Mouse (Mus musculus): ENCODE measurements around the gene Pou2f1. TPM values are rescaled to one million over a fixed set of nuclear protein-coding genes. Genes with fewer than 3 reads are reported as not detected.

Pou2f1 gene
- total and polyA plus RNA-seq, 3 experiments, result 4.6 to 10.2 TPM; not detected in 1

DNA sequence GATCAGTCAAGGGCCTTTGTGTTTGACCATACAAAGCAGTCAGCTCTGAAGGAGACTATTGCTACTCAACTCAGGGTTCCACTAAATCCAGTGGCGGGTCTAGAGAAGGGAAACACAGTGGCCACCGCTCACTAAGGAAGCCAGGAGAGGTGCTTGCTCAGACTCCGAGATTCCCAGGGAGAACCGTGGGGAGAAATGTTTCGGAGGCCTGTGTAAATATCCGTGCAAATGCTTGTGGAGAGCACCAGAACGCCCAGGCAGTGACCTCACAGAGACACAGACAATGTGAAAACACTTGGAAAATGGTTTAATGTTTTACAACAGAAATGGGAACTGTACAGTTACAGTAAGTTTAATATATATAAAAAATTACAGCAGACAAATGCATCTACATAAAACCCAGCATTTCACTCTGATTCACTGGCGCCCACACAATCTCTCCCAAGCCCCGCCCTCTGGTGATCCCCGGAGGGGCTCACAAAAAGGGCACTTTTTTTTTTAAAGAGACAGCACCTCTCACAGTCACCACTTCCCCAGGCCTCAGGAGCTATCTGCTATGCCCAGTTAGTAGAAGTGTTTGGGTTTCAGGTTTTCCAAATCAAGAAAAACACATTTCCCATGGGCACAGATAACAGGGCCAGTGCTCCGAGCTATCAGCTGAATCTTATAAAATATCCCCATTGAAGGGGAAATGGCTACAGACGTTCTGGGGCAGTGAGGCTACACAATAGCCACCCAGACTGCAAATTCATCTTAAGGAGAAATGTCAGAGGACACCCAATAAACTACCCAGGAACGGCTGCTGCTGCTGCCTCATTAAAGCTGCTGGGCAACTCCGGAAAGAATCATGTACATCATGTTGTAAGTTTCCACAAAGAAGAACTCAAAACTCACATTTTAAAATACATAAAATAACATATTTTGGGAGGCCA lies 137.3 kb downstream of the Pou2f1 start:
- Histone ChIP-seq H3K36me3 (ENCODE audit: control insufficient read depth in 1 of 2, insufficient read depth in 2 of 2, low read length in 2 of 2) (peaks cover 0 to 54% of the 10 kb centered on the region in 2 experiments; a peak in 2 of 4 replicates), H3K79me2 (ENCODE audit: control insufficient read depth, insufficient read depth, low read length, poor library complexity) (peaks cover 4% of the 10 kb centered on the region)
- TF ChIP-seq NELFE (IDR thresholded peaks at IDR 0.05; ENCODE audit: low read depth, low read length), result no peak
- TF ChIP-seq USF2 (IDR thresholded peaks at IDR 0.05; ENCODE audit: borderline replicate concordance in 1 of 2, insufficient read depth in 1 of 2, low read depth in 1 of 2, low read length in 2 of 2), result no peak
- peak; percentile 40; the same call in 1 of the 2 replicates for TF ChIP-seq RCOR1 (IDR thresholded peaks at IDR 0.05; ENCODE audit: low read depth, low read length)
- TF ChIP-seq CHD1 (IDR thresholded peaks at IDR 0.05; ENCODE audit: low read depth, low read length), result no peak
- no peak for TF ChIP-seq MYC (IDR thresholded peaks at IDR 0.05; ENCODE audit: low read depth, low read length)
- TF ChIP-seq MAFK (IDR thresholded peaks at IDR 0.05; ENCODE audit: borderline replicate concordance, low read depth, low read length), result no peak
- TF ChIP-seq E2F4 (IDR thresholded peaks at IDR 0.05; ENCODE audit: borderline replicate concordance, low read depth, low read length), result no peak
- 0 out of 2 replicates have a peak, but pooled peaks have one; percentile 6 for TF ChIP-seq TAL1 (IDR thresholded peaks at IDR 0.05; ENCODE audit: low read length)
- TF ChIP-seq RAD21 (IDR thresholded peaks at IDR 0.05; ENCODE audit: low read depth, low read length), result no peak
- no peak for TF ChIP-seq MEF2A (IDR thresholded peaks at IDR 0.05; ENCODE audit: extremely low read depth, insufficient replicate concordance, low read depth, low read length, poor library complexity, severe bottlenecking)
- TF ChIP-seq BHLHE40 (IDR thresholded peaks at IDR 0.05; ENCODE audit: borderline replicate concordance, low read depth, low read length), result no peak
- no peak for TF ChIP-seq POLR2AphosphoS2 (IDR thresholded peaks at IDR 0.05; ENCODE audit: low read length)
- TF ChIP-seq GABPA (IDR thresholded peaks at IDR 0.05; ENCODE audit: low read depth, low read length), result no peak
- TF ChIP-seq HCFC1 (IDR thresholded peaks at IDR 0.05; ENCODE audit: low read depth, low read length), result no peak; the same call in 1 of the 2 replicates
- no peak for TF ChIP-seq POLR2AphosphoS5 (IDR thresholded peaks at IDR 0.05; ENCODE audit: borderline replicate concordance, low read depth, low read length)
- 0 out of 2 replicates have a peak, but pooled peaks have one; percentile 34 for TF ChIP-seq ETS1 (IDR thresholded peaks at IDR 0.05; ENCODE audit: low read depth, low read length)
- no peak for TF ChIP-seq POLR2A (IDR thresholded peaks at IDR 0.05; ENCODE audit: control insufficient read depth in 1 of 2, insufficient read depth in 1 of 2, low read depth in 1 of 2, low read length in 2 of 2, poor library complexity in 1 of 2)
- TF ChIP-seq USF1 (IDR thresholded peaks at IDR 0.05; ENCODE audit: low read depth, low read length), result no peak
- no peak for TF ChIP-seq ZC3H11A (IDR thresholded peaks at IDR 0.05; ENCODE audit: low read depth, low read length)
- TF ChIP-seq CTCF (IDR thresholded peaks at IDR 0.05 in 2 of 3, conservative IDR thresholded peaks at IDR 0.05 in 1 of 3; ENCODE audit: control insufficient read depth in 1 of 3, insufficient read depth in 1 of 3, low read depth in 2 of 3, low read length in 3 of 3, poor library complexity in 1 of 3, severe bottlenecking in 1 of 3), result no peak
- no peak; the same call in 1 of the 2 replicates for TF ChIP-seq MAZ (IDR thresholded peaks at IDR 0.05; ENCODE audit: low read depth, low read length)
- TF ChIP-seq TCF12 (IDR thresholded peaks at IDR 0.05; ENCODE audit: low read depth, low read length), result peak; percentile 46; the same call in 1 of the 2 replicates
- peak; percentile 32; the same call in 1 of the 2 replicates for TF ChIP-seq ZKSCAN1 (IDR thresholded peaks at IDR 0.05; ENCODE audit: low read depth, low read length)
- TF ChIP-seq JUND (IDR thresholded peaks at IDR 0.05; ENCODE audit: low read depth, low read length), result no peak
- no peak for TF ChIP-seq ELF1 (IDR thresholded peaks at IDR 0.05; ENCODE audit: low read depth, low read length)
- TF ChIP-seq NRF1 (IDR thresholded peaks at IDR 0.05; ENCODE audit: insufficient read depth, low read depth, low read length, poor library complexity, severe bottlenecking), result no peak
- TF ChIP-seq TBP (IDR thresholded peaks at IDR 0.05; ENCODE audit: low read depth, low read length), result 0 out of 2 replicates have a peak, but pooled peaks have one; percentile 43
- no peak for TF ChIP-seq CHD2 (IDR thresholded peaks at IDR 0.05; ENCODE audit: low read length)
- TF ChIP-seq SIN3A (IDR thresholded peaks at IDR 0.05; ENCODE audit: low read length), result peak; percentile 87
- TF ChIP-seq GATA1 (IDR thresholded peaks at IDR 0.05; ENCODE audit: low read depth, low read length), result peak; percentile 15; the same call in 1 of the 2 replicates
- no peak for TF ChIP-seq MXI1 (IDR thresholded peaks at IDR 0.05; ENCODE audit: low read depth, low read length)
- no peak for TF ChIP-seq SMC3 (IDR thresholded peaks at IDR 0.05; ENCODE audit: low read depth, low read length)
- no peak for TF ChIP-seq KAT2A (conservative IDR thresholded peaks at IDR 0.05; ENCODE audit: low read depth, low read length)
- TF ChIP-seq EP300 (IDR thresholded peaks at IDR 0.05; ENCODE audit: low read depth in 1 of 2, low read length in 2 of 2), result peak; percentile 7 to 47; a peak in 2 of 4 replicates

More for the DNA sequence above, 137.3 kb downstream of the Pou2f1 start:
- Histone ChIP-seq H3K27ac (ENCODE audit: control insufficient read depth, low read depth, low read length) (peak overlapping the region; percentile 46), H3K9ac (ENCODE audit: control insufficient read depth, low read depth, low read length, poor library complexity, severe bottlenecking) (peak overlapping the region; percentile 48; the same call in 1 of the 2 replicates), H3K9me3 (replicated peaks; ENCODE audit: insufficient read depth, low read length) (no peaks in the 10 kb centered on the region), H3K27me3 (ENCODE audit: control insufficient read depth in 1 of 2, insufficient read depth in 2 of 2, low read length in 2 of 2) (no peaks in the 10 kb centered on the region), H3K4me1 (ENCODE audit: control insufficient read depth in 1 of 2, insufficient read depth in 2 of 2, low read length in 2 of 2) (peaks cover 17 to 40% of the 10 kb centered on the region in 2 experiments), H3K4me3 (ENCODE audit: control insufficient read depth in 1 of 2, insufficient read depth in 1 of 2, low read depth in 2 of 2, low read length in 2 of 2) (no peak overlapping the region)
- DNase-seq (ENCODE audit: low read depth, low spot score), result peak; percentile 76

Data from MEL (cell line).